Mouse (Mus musculus) embryonic stem cell, embryonic (primary cell): ENCODE data around the gene Ncaph.
"Not testable (repeated sequence)": the region's sequence is repeated elsewhere in the genome, so short reads cannot be mapped to it uniquely, and the experiment has no call there.

Experiments used
- CTCF ChIA-PET, 4 experiments: fragments of 300-600 bp in 2 of 4; fragments of 350-600 bp in 2 of 4; sonication (Branson Sonifier 250); formaldehyde crosslinking; loops; one replicate each; lab custom pipeline; 2022; ENCODE audit warnings: inconsistent platforms in 2 of 4; lab: Charles Lee
- POLR2A ChIA-PET, 4 experiments: fragments of 300-600 bp in 2 of 4; fragments of 350-600 bp in 2 of 4; sonication (Branson Sonifier 250); formaldehyde crosslinking; loops; one replicate each; lab custom pipeline; 2022; ENCODE audit warnings: antibody characterized with exemption in 4 of 4, inconsistent platforms in 1 of 4; lab: Charles Lee

Ncaph gene

GRCm38 (mm10) chr2:127131353-127131752, 2.4 kb downstream of the Ncaph start:
- ChIA-PET POLR2A (interaction anchor here in 3 of 4 experiments (0.6 to 6.6 kb wide), 9 partner anchors 8 to 1556 kb away, joined by 3 to 70 read pairs (median 3); partner anchors contain the start of genes Blvra (in 1 of the 3) and Itpripl1 (in 1 of the 3)), CTCF (interaction anchor here in 2 of 4 experiments (0.6 to 0.7 kb wide), 3 partner anchors 9 to 141 kb away, joined by 3 to 11 read pairs (median 8); no protein-coding TSS in a partner anchor)

- ChIA-PET CTCF (interaction anchor here in 1 of 4 experiments (0.6 kb wide), 1 partner anchor 22 kb away, joined by 3 read pairs; no protein-coding TSS in a partner anchor), POLR2A (interaction anchor here in 3 of 4 experiments (0.5 to 6.6 kb wide), 8 partner anchors 12 to 123 kb away, joined by 3 to 70 read pairs (median 6); partner anchors contain the start of genes Itpripl1 (in 2 of the 3) and Blvra (in 1 of the 3))
Measured at GRCm38 (mm10) chr2:127128926-127129325, 4.8 kb downstream of the Ncaph start.

- POLR2A ChIA-PET = interaction anchor here in 2 of 4 experiments (0.6 to 3.9 kb wide), 3 partner anchors 12 to 61 kb away, joined by 3 to 16 read pairs (median 10); partner anchors contain the start of gene Ncaph (in 2 of the 2)
- CTCF ChIA-PET = interaction anchor here in 1 of 4 experiments (0.6 to 1.2 kb wide), 3 partner anchors 10 to 14 kb away, joined by 3 to 6 read pairs (median 3); no protein-coding TSS in a partner anchor
Measured at GRCm38 (mm10) chr2:127121591-127122235, 12.0 kb downstream of the Ncaph start.

GRCm38 (mm10) chr2:127108986-127109385, 24.8 kb downstream of the Ncaph start:
- POLR2A ChIA-PET = interaction anchor here in 1 of 4 experiments (0.7 to 1.6 kb wide), 4 partner anchors 10 to 100 kb away, joined by 3 to 6 read pairs (median 5); partner anchors contain the start of gene Ncaph
- CTCF ChIA-PET = interaction anchor here in 1 of 4 experiments (0.6 kb wide), 1 partner anchor 353 kb away, joined by 5 read pairs; no protein-coding TSS in a partner anchor

GRCm38 (mm10) chr2:127092000-127092399, 41.8 kb downstream of the Ncaph start:
- ChIA-PET CTCF (interaction anchor here in 1 of 4 experiments (0.6 kb wide), 2 partner anchors 39 to 78 kb away, joined by 7 to 28 read pairs; no protein-coding TSS in a partner anchor), POLR2A (interaction anchor here in 3 of 4 experiments (0.7 to 3.0 kb wide), 13 partner anchors 10 to 91 kb away, joined by 3 to 16 read pairs (median 4); partner anchors contain the start of genes Blvra (in 2 of the 3) and Ncaph (in 1 of the 3))

- POLR2A ChIA-PET = not testable (repeated sequence)
- CTCF ChIA-PET = interaction anchor here in 1 of 4 experiments (0.6 kb wide), 1 partner anchor 82 kb away, joined by 3 read pairs; no protein-coding TSS in a partner anchor
Measured at GRCm38 (mm10) chr2:127090151-127090550, 43.6 kb downstream of the Ncaph start.

GRCm38 (mm10) chr2:127086235-127086634, 47.5 kb downstream of the Ncaph start:
- POLR2A ChIA-PET = interaction anchor here in 1 of 4 experiments (0.8 to 1.4 kb wide), 2 partner anchors 16 to 248 kb away, joined by 3 read pairs; no protein-coding TSS in a partner anchor
- CTCF ChIA-PET = no interaction called here

GRCm38 (mm10) chr2:127080591-127081218, 53.0 kb downstream of the Ncaph start:
- ChIA-PET CTCF (interaction anchor here in 1 of 4 experiments (0.6 kb wide), 1 partner anchor 73 kb away, joined by 3 read pairs; no protein-coding TSS in a partner anchor), POLR2A (interaction anchor here in 3 of 4 experiments (1.0 to 3.6 kb wide), 7 partner anchors 10 to 102 kb away, joined by 3 to 23 read pairs (median 4); partner anchors contain the start of gene Blvra (in 3 of the 3))

GRCm38 (mm10) chr2:127079881-127080590, 53.7 kb downstream of the Ncaph start:
- ChIA-PET POLR2A (interaction anchor here in 3 of 4 experiments (0.8 to 3.6 kb wide), 8 partner anchors 9 to 103 kb away, joined by 3 to 23 read pairs (median 4); partner anchors contain the start of gene Blvra (in 3 of the 3)), CTCF (interaction anchor here in 1 of 4 experiments (0.6 kb wide), 1 partner anchor 72 kb away, joined by 3 read pairs; no protein-coding TSS in a partner anchor)

- POLR2A ChIA-PET = interaction anchor here (0.6 to 3.6 kb wide), 9 partner anchors 8 to 192 kb away, joined by 3 to 23 read pairs (median 3); partner anchors contain the start of gene Blvra (in 3 of the 4)
- CTCF ChIA-PET = not testable (repeated sequence)
Measured at GRCm38 (mm10) chr2:127079066-127079465, 54.7 kb downstream of the Ncaph start.

GRCm38 (mm10) chr2:127077611-127078010, 56.1 kb downstream of the Ncaph start:
- ChIA-PET CTCF (no interaction called here), POLR2A (interaction anchor here in 2 of 4 experiments (0.8 to 3.6 kb wide), 3 partner anchors 7 to 59 kb away, joined by 4 to 23 read pairs (median 5); partner anchors contain the start of gene Blvra (in 1 of the 2))

- CTCF ChIA-PET = no interaction called here
- POLR2A ChIA-PET = interaction anchor here in 2 of 4 experiments (0.6 to 2.0 kb wide), 3 partner anchors 29 to 61 kb away, joined by 3 to 6 read pairs (median 5); no protein-coding TSS in a partner anchor
Measured at GRCm38 (mm10) chr2:127074116-127074515, 59.6 kb downstream of the Ncaph start.

- CTCF ChIA-PET = interaction anchor here in 2 of 4 experiments (0.6 to 1.4 kb wide), 13 partner anchors 11 to 1502 kb away, joined by 3 to 10 read pairs (median 4); partner anchors contain the start of genes Usp8 (in 2 of the 2) and Fahd2a (in 1 of the 2)
Measured at GRCm38 (mm10) chr2:127070879-127071278, 62.9 kb downstream of the Ncaph start.

GRCm38 (mm10) chr2:127070435-127070841, 63.3 kb downstream of the Ncaph start, which contains the start of gene Blvra:
Gene Blvra (plus strand): TSS chr2:127070665.
- ChIA-PET CTCF (interaction anchor here in 2 of 4 experiments (0.6 to 1.4 kb wide), 11 partner anchors 12 to 1502 kb away, joined by 3 to 10 read pairs (median 4); partner anchors contain the start of genes Usp8 (in 2 of the 2) and Fahd2a (in 1 of the 2)), POLR2A (interaction anchor here (0.5 to 3.5 kb wide), 92 partner anchors 9 to 1941 kb away, joined by 3 to 23 read pairs (median 4); partner anchors contain the start of genes Trpm7 (in 3 of the 4), Usp8 (in 3 of the 4), Ciao1 (in 2 of the 4) and Ncaph (in 2 of the 4))

More at GRCm38 (mm10) chr2:127070879-127071278, 62.9 kb downstream of the Ncaph start:
- POLR2A ChIA-PET = interaction anchor here (0.6 to 3.5 kb wide), 84 partner anchors 8 to 1941 kb away, joined by 3 to 23 read pairs (median 4); partner anchors contain the start of genes Usp8 (in 3 of the 4), Ciao1 (in 2 of the 4), Ncaph (in 2 of the 4) and Tmem127 (in 2 of the 4)

GRCm38 (mm10) chr2:127069781-127070434, 63.8 kb downstream of the Ncaph start:
- ChIA-PET CTCF (interaction anchor here in 2 of 4 experiments (0.6 to 1.2 kb wide), 9 partner anchors 12 to 476 kb away, joined by 3 to 10 read pairs (median 4); partner anchors contain the start of genes Usp8 (in 2 of the 2) and Fahd2a (in 1 of the 2)), POLR2A (interaction anchor here (0.5 to 3.5 kb wide), 87 partner anchors 9 to 1942 kb away, joined by 3 to 23 read pairs (median 4); partner anchors contain the start of genes Trpm7 (in 3 of the 4), Usp8 (in 3 of the 4), Ciao1 (in 2 of the 4) and Ncaph (in 2 of the 4))
